Mouse (Mus musculus): Measurements from ENCODE around the gene Fbp2. TPM values are rescaled to one million over a fixed set of nuclear protein-coding genes. Genes with fewer than 3 reads are reported as not detected.

Fbp2 gene
- total and polyA plus RNA-seq, 3 experiments = 0.13 to 0.16 TPM; not detected in 1

GRCm38 (mm10) chr13:62866817-62867216 lies 8.6 kb upstream of the Fbp2 start:
- DNase-seq (ENCODE audit: extremely low read depth) = no peak
- no peak overlapping the region for H3K9ac ChIP-seq (ENCODE audit: insufficient read depth, low read depth)
- in situ Hi-C loops (cut with MboI; ENCODE audit: low pct_ligation_motif_present, low pct_unique_long_range_greater_than_20kb, low sequenced_read_pairs) (no loop called here), dilution Hi-C loops (cut with MboI; ENCODE audit: extremely low pct_ligation_motif_present, extremely low pct_unique_long_range_greater_than_20kb, low sequenced_read_pairs) (no loop called here)
- TF ChIP-seq RAD21 (IDR thresholded peaks at IDR 0.05; ENCODE audit: low read depth, low read length) (no peak), NELFE (IDR thresholded peaks at IDR 0.05; ENCODE audit: low read depth, low read length) (no peak), USF1 (IDR thresholded peaks at IDR 0.05; ENCODE audit: low read depth, low read length) (no peak), ZMIZ1 (IDR thresholded peaks at IDR 0.05; ENCODE audit: low read depth, low read length) (no peak), GABPA (IDR thresholded peaks at IDR 0.05; ENCODE audit: insufficient replicate concordance, low read depth, low read length) (no peak), MXI1 (IDR thresholded peaks at IDR 0.05; ENCODE audit: low read depth, low read length) (no peak), JUN (IDR thresholded peaks at IDR 0.05; ENCODE audit: insufficient read depth, low read depth, low read length) (no peak), CTCF (conservative IDR thresholded peaks at IDR 0.05 in 1 of 2, IDR thresholded peaks at IDR 0.05 in 1 of 2; ENCODE audit: low read depth in 2 of 2, low read length in 2 of 2) (no peak), MYC (IDR thresholded peaks at IDR 0.05; ENCODE audit: low read depth, low read length) (no peak), NRF1 (IDR thresholded peaks at IDR 0.05; ENCODE audit: low read depth, low read length) (no peak), MEF2A (IDR thresholded peaks at IDR 0.05; ENCODE audit: borderline replicate concordance, low read depth, low read length) (no peak), PAX5 (IDR thresholded peaks at IDR 0.05; ENCODE audit: low read length) (no peak), ZNF384 (IDR thresholded peaks at IDR 0.05; ENCODE audit: low read depth, low read length) (no peak), RCOR1 (conservative IDR thresholded peaks at IDR 0.05; ENCODE audit: low read depth, low read length) (no peak)
- H3K36me3 ChIP-seq (replicated peaks in 1 of 2; ENCODE audit: control insufficient read depth in 1 of 2, insufficient read depth in 1 of 2, low read length in 1 of 2) = no peaks in the 10 kb centered on the region
- H3K27me3 ChIP-seq (replicated peaks) = no peaks in the 10 kb centered on the region
- H3K79me2 ChIP-seq (replicated peaks; ENCODE audit: control insufficient read depth, extremely low read depth, insufficient read depth, poor library complexity, severe bottlenecking) = no peaks in the 10 kb centered on the region
- H3K27ac ChIP-seq (ENCODE audit: insufficient read depth, low read depth) = no peak overlapping the region
- H3K4me3 ChIP-seq (replicated peaks in 1 of 3; ENCODE audit: low read depth in 2 of 3, low read length in 2 of 3, poor library complexity in 1 of 3) = no peak overlapping the region
- H3K4me2 ChIP-seq (ENCODE audit: insufficient read depth, low read depth, poor library complexity, severe bottlenecking) = no peak overlapping the region
- H3K4me1 ChIP-seq (ENCODE audit: control insufficient read depth in 1 of 2, insufficient read depth in 2 of 2) = no peaks in the 10 kb centered on the region
- no peaks in the 10 kb centered on the region for H3K9me3 ChIP-seq (replicated peaks; ENCODE audit: low read length)

GRCm38 (mm10) chr13:62865651-62866315 lies 7.6 kb upstream of the Fbp2 start:
- no peak overlapping the region for H3K4me2 ChIP-seq (ENCODE audit: insufficient read depth, low read depth, poor library complexity, severe bottlenecking)
- dilution Hi-C loops (cut with MboI; ENCODE audit: extremely low pct_ligation_motif_present, extremely low pct_unique_long_range_greater_than_20kb, low sequenced_read_pairs) = no loop called here
- H3K9ac ChIP-seq (ENCODE audit: insufficient read depth, low read depth) = no peak overlapping the region
- no peak overlapping the region for H3K4me3 ChIP-seq (replicated peaks in 1 of 3; ENCODE audit: low read depth in 2 of 3, low read length in 2 of 3, poor library complexity in 1 of 3)
- TF ChIP-seq USF2 (conservative IDR thresholded peaks at IDR 0.05; ENCODE audit: low read depth, low read length) = no peak
- no peaks in the 10 kb centered on the region for H3K79me2 ChIP-seq (replicated peaks; ENCODE audit: control insufficient read depth, extremely low read depth, insufficient read depth, poor library complexity, severe bottlenecking)
- DNase-seq (ENCODE audit: extremely low read depth) = no peak
- in situ Hi-C loops (cut with MboI; ENCODE audit: low pct_ligation_motif_present, low pct_unique_long_range_greater_than_20kb, low sequenced_read_pairs) = no loop called here
- H3K27me3 ChIP-seq (replicated peaks) = no peaks in the 10 kb centered on the region
- H3K27ac ChIP-seq (ENCODE audit: insufficient read depth, low read depth) = no peak overlapping the region
- H3K36me3 ChIP-seq (replicated peaks in 1 of 2; ENCODE audit: control insufficient read depth in 1 of 2, insufficient read depth in 1 of 2, low read length in 1 of 2) = no peaks in the 10 kb centered on the region
- no peaks in the 10 kb centered on the region for H3K9me3 ChIP-seq (replicated peaks; ENCODE audit: low read length)
- H3K4me1 ChIP-seq (ENCODE audit: control insufficient read depth in 1 of 2, insufficient read depth in 2 of 2) = no peaks in the 10 kb centered on the region
